Mouse (Mus musculus): ENCODE results near the gene Cbx6. TPM values are rescaled to one million over a fixed set of nuclear protein-coding genes. Genes with fewer than 3 reads are reported as not detected.
A peak's percentile ranks its signal among the peaks of the same experiment; 100 is the strongest.

The Cbx6 gene
- 45.4 and 54.5 TPM in 2 replicates for polyA plus RNA-seq (2015; fragmentation: Nextera tagmentation; extraction: Ambion mirVana)

GRCm38 (mm10) chr15:79834130-79834880 lies at the start of gene Cbx6, which contains the start of gene Npcd:
Gene Cbx6, minus strand, starts transcription at chr15:79834688.
Gene Npcd, minus strand, starts transcription at chr15:79834237.
- Histone ChIP-seq H3K27ac (peak within 1 kb of the TSS; percentile 95), H3K36me3 (peaks cover 17% of the 10 kb centered on the region), H3K4me1 (peaks cover 45% of the 10 kb centered on the region), H3K9ac (peak within 1 kb of the TSS; percentile 94), H3K27me3 (no peaks in the 10 kb centered on the region), H3K4me3 (peak within 1 kb of the TSS; percentile 83), H3K9me3 (no peaks in the 10 kb centered on the region), H3K4me2 (replicated peaks) (peak within 1 kb of the TSS; percentile 94)
- ATAC-seq (ENCODE audit: low FRiP score, low read depth): peak; percentile 90
- WGBS: 1% methylated on average over 58 of the region's 58 CpGs

- peak overlapping the region; percentile 69 for H3K4me2 ChIP-seq (replicated peaks)
- peak; percentile 91 for ATAC-seq (ENCODE audit: low FRiP score, low read depth)
- H3K9me3 ChIP-seq: no peaks in the 10 kb centered on the region
- H3K4me1 ChIP-seq: peaks cover 16% of the 10 kb centered on the region
- H3K36me3 ChIP-seq: no peaks in the 10 kb centered on the region
- no peaks in the 10 kb centered on the region for H3K27me3 ChIP-seq
- H3K27ac ChIP-seq: peak overlapping the region; percentile 73
- peak overlapping the region; percentile 72 for H3K9ac ChIP-seq
- H3K4me3 ChIP-seq: peak overlapping the region; percentile 52
- under 1% methylated on average over 30 of the region's 30 CpGs for WGBS
Observed at GRCm38 (mm10) chr15:79883352-79883822, 48.9 kb upstream of the Cbx6 start.

GRCm38 (mm10) chr15:79882623-79883267 lies 48.3 kb upstream of the Cbx6 start:
- H3K27ac ChIP-seq: peak overlapping the region; percentile 44; the same call in 1 of the 2 replicates
- peak overlapping the region; percentile 40 for H3K9ac ChIP-seq
- ATAC-seq (ENCODE audit: low FRiP score, low read depth): peak; percentile 10; the same call in 1 of the 2 replicates

GRCm38 (mm10) chr15:79880477-79880876 lies 46.0 kb upstream of the Cbx6 start:
- H3K27me3 ChIP-seq: no peaks in the 10 kb centered on the region
- no peak overlapping the region for H3K27ac ChIP-seq
- H3K4me3 ChIP-seq: no peak overlapping the region
- ATAC-seq (ENCODE audit: low FRiP score, low read depth): no peak
- H3K9ac ChIP-seq: no peak overlapping the region
- peaks cover 16% of the 10 kb centered on the region for H3K4me1 ChIP-seq
- WGBS: 75% methylated on average over 3 of the region's 3 CpGs
- H3K4me2 ChIP-seq (replicated peaks): no peak overlapping the region
- no peaks in the 10 kb centered on the region for H3K9me3 ChIP-seq
- no peaks in the 10 kb centered on the region for H3K36me3 ChIP-seq

More at GRCm38 (mm10) chr15:79882623-79883267, 48.3 kb upstream of the Cbx6 start:
- peaks cover 16% of the 10 kb centered on the region for H3K4me1 ChIP-seq
- no peaks in the 10 kb centered on the region for H3K27me3 ChIP-seq
- peak overlapping the region; percentile 52 for H3K4me3 ChIP-seq
- 22% methylated on average over 19 of the region's 19 CpGs for WGBS
- H3K4me2 ChIP-seq (replicated peaks): peak overlapping the region; percentile 69
- H3K9me3 ChIP-seq: no peaks in the 10 kb centered on the region
- no peaks in the 10 kb centered on the region for H3K36me3 ChIP-seq

- Histone ChIP-seq H3K36me3 (no peaks in the 10 kb centered on the region), H3K9me3 (no peaks in the 10 kb centered on the region), H3K4me3 (no peak overlapping the region), H3K4me1 (peaks cover 16% of the 10 kb centered on the region), H3K27ac (peak overlapping the region; percentile 67; the same call in 1 of the 2 replicates), H3K4me2 (replicated peaks) (peak overlapping the region; percentile 14; the same call in 1 of the 2 replicates), H3K27me3 (no peaks in the 10 kb centered on the region), H3K9ac (0 out of 2 replicates have a peak overlapping the region, but pooled peaks have one; percentile 13)
- peak; percentile 31; the same call in 1 of the 2 replicates for ATAC-seq (ENCODE audit: low FRiP score, low read depth)
- 50% methylated on average over 13 of the region's 13 CpGs for WGBS
Observed at GRCm38 (mm10) chr15:79879319-79879718, 44.8 kb upstream of the Cbx6 start.

- ATAC-seq (ENCODE audit: low FRiP score, low read depth): no peak
- peak overlapping the region; percentile 67; the same call in 1 of the 2 replicates for H3K27ac ChIP-seq
- no peak overlapping the region for H3K9ac ChIP-seq
- peaks cover 16% of the 10 kb centered on the region for H3K4me1 ChIP-seq
- H3K27me3 ChIP-seq: no peaks in the 10 kb centered on the region
- WGBS: 70% methylated on average over 6 of the region's 6 CpGs
- H3K4me3 ChIP-seq: no peak overlapping the region
- no peaks in the 10 kb centered on the region for H3K9me3 ChIP-seq
- peak overlapping the region; percentile 14; the same call in 1 of the 2 replicates for H3K4me2 ChIP-seq (replicated peaks)
- H3K36me3 ChIP-seq: no peaks in the 10 kb centered on the region
Observed at GRCm38 (mm10) chr15:79878725-79879136, 44.2 kb upstream of the Cbx6 start.

- H3K4me3 ChIP-seq: no peak overlapping the region
- no peaks in the 10 kb centered on the region for H3K9me3 ChIP-seq
- no peak overlapping the region for H3K9ac ChIP-seq
- no peak for ATAC-seq (ENCODE audit: low FRiP score, low read depth)
- no peaks in the 10 kb centered on the region for H3K36me3 ChIP-seq
- H3K4me1 ChIP-seq: peaks cover 8% of the 10 kb centered on the region
- H3K27me3 ChIP-seq: no peaks in the 10 kb centered on the region
- H3K27ac ChIP-seq: no peak overlapping the region
- WGBS: 77% methylated on average over 18 of the region's 18 CpGs
- H3K4me2 ChIP-seq (replicated peaks): no peak overlapping the region
Observed at GRCm38 (mm10) chr15:79875261-79875995, 40.9 kb upstream of the Cbx6 start.

GRCm38 (mm10) chr15:79873995-79874394 lies 39.5 kb upstream of the Cbx6 start:
- WGBS: 72% methylated on average over 2 of the region's 2 CpGs

GRCm38 (mm10) chr15:79873545-79873944 lies 39.1 kb upstream of the Cbx6 start:
- H3K4me3 ChIP-seq: no peak overlapping the region
- H3K9me3 ChIP-seq: peaks cover 5% of the 10 kb centered on the region; the same call in 1 of the 2 replicates
- ATAC-seq (ENCODE audit: low FRiP score, low read depth): no peak
- H3K27ac ChIP-seq: no peak overlapping the region
- H3K4me1 ChIP-seq: no peaks in the 10 kb centered on the region
- no peaks in the 10 kb centered on the region for H3K27me3 ChIP-seq
- no peak overlapping the region for H3K9ac ChIP-seq
- WGBS: 83% methylated on average over 8 of the region's 8 CpGs
- no peak overlapping the region for H3K4me2 ChIP-seq (replicated peaks)
- H3K36me3 ChIP-seq: no peaks in the 10 kb centered on the region

More at GRCm38 (mm10) chr15:79873995-79874394, 39.5 kb upstream of the Cbx6 start:
- no peak overlapping the region for H3K4me3 ChIP-seq
- H3K9me3 ChIP-seq: peaks cover 4% of the 10 kb centered on the region; the same call in 1 of the 2 replicates
- peaks cover 1% of the 10 kb centered on the region; the same call in 1 of the 2 replicates for H3K4me1 ChIP-seq
- H3K36me3 ChIP-seq: no peaks in the 10 kb centered on the region
- H3K27ac ChIP-seq: no peak overlapping the region
- H3K4me2 ChIP-seq (replicated peaks): no peak overlapping the region
- H3K9ac ChIP-seq: no peak overlapping the region
- no peak for ATAC-seq (ENCODE audit: low FRiP score, low read depth)
- no peaks in the 10 kb centered on the region for H3K27me3 ChIP-seq

GRCm38 (mm10) chr15:79867260-79868002 lies 32.9 kb upstream of the Cbx6 start:
- H3K4me1 ChIP-seq: no peaks in the 10 kb centered on the region
- 85% methylated on average over 3 of the region's 3 CpGs for WGBS
- H3K9me3 ChIP-seq: peaks cover 5% of the 10 kb centered on the region; the same call in 1 of the 2 replicates
- H3K27ac ChIP-seq: no peak overlapping the region
- H3K4me2 ChIP-seq (replicated peaks): no peak overlapping the region
- H3K4me3 ChIP-seq: no peak overlapping the region
- no peak overlapping the region for H3K9ac ChIP-seq
- no peak for ATAC-seq (ENCODE audit: low FRiP score, low read depth)
- no peaks in the 10 kb centered on the region for H3K27me3 ChIP-seq
- H3K36me3 ChIP-seq: no peaks in the 10 kb centered on the region

- no peaks in the 10 kb centered on the region for H3K9me3 ChIP-seq
- H3K9ac ChIP-seq: no peak overlapping the region
- 87% methylated on average over 9 of the region's 9 CpGs for WGBS
Observed at GRCm38 (mm10) chr15:79859821-79860220, 25.3 kb upstream of the Cbx6 start.

More at GRCm38 (mm10) chr15:79859821-79860220, 25.3 kb upstream of the Cbx6 start:
- Histone ChIP-seq H3K4me2 (replicated peaks) (no peak overlapping the region), H3K27me3 (no peaks in the 10 kb centered on the region), H3K4me1 (no peaks in the 10 kb centered on the region; the same call in 1 of the 2 replicates), H3K27ac (no peak overlapping the region), H3K4me3 (no peak overlapping the region), H3K36me3 (no peaks in the 10 kb centered on the region)
- ATAC-seq (ENCODE audit: low FRiP score, low read depth): no peak
